Mouse (Mus musculus) megakaryocyte progenitor cell, adult 5-6 weeks (primary cell): ENCODE data around the gene Gck. TPM values are rescaled to one million over a fixed set of nuclear protein-coding genes. Genes with fewer than 3 reads are reported as not detected.
A peak's percentile ranks its signal among the peaks of the same experiment; 100 is the strongest.

Experiments used
- ATAC-seq: replicated peaks from 2 replicates; pipeline ENCODE4 v1.8.0; 2016; ENCODE audit warnings: mild to moderate bottlenecking, moderate TSS enrichment, inconsistent platforms; ENCODE audit not compliant: poor library complexity
- total RNA-seq, 2 experiments: library from RNA; stranded (forward) in 1 of 2; stranded (reverse) in 1 of 2; fragments of 157-497, 149-512 nt in 1 of 2; fragments of 200-1000 nt in 1 of 2; gene quantifications; 2 replicates each; pipeline versions ENCODE4 v1.2.3 to v1.2.4; 2015 to 2017

The Gck gene
- total RNA-seq (2015) (not detected in 2 replicates), total RNA-seq (2017) (not detected in 2 replicates)

- ATAC-seq = peak; percentile 93
These were observed at the start of gene Gck for GRCm38 (mm10) chr11:5949586-5950352. Gck (minus strand) TSS chr11:5950081.

- no peak for ATAC-seq
These were observed 48.6 kb upstream of the Gck start for GRCm38 (mm10) chr11:5998472-5998871.

- ATAC-seq = peak; percentile 81
These were observed 46.1 kb upstream of the Gck start for GRCm38 (mm10) chr11:5995989-5996388.

GRCm38 (mm10) chr11:5994880-5995279 is 45.0 kb upstream of the Gck start:
- no peak for ATAC-seq

- no peak for ATAC-seq
These were observed 44.3 kb upstream of the Gck start for GRCm38 (mm10) chr11:5994212-5994611.

- ATAC-seq = peak; percentile 83
These were observed 41.0 kb upstream of the Gck start for GRCm38 (mm10) chr11:5990910-5991309.

- no peak for ATAC-seq
These were observed 40.2 kb upstream of the Gck start for GRCm38 (mm10) chr11:5989954-5990593.

- no peak for ATAC-seq
These were observed 38.2 kb upstream of the Gck start for GRCm38 (mm10) chr11:5988126-5988525.

- no peak for ATAC-seq
These were observed 33.7 kb upstream of the Gck start for GRCm38 (mm10) chr11:5983629-5984028.

GRCm38 (mm10) chr11:5981323-5981722 is 31.4 kb upstream of the Gck start:
- no peak for ATAC-seq

- ATAC-seq = no peak
These were observed 30.7 kb upstream of the Gck start for GRCm38 (mm10) chr11:5980561-5980960.

- ATAC-seq = no peak
These were observed 30.2 kb upstream of the Gck start for GRCm38 (mm10) chr11:5980108-5980507.

- no peak for ATAC-seq
These were observed 29.2 kb upstream of the Gck start for GRCm38 (mm10) chr11:5979088-5979487.

GRCm38 (mm10) chr11:5976106-5976505 is 26.2 kb upstream of the Gck start:
- ATAC-seq = no peak

GRCm38 (mm10) chr11:5975068-5975467 is 25.2 kb upstream of the Gck start:
- ATAC-seq = no peak

- ATAC-seq = peak; percentile 65
These were observed 24.2 kb upstream of the Gck start for GRCm38 (mm10) chr11:5974053-5974452.

GRCm38 (mm10) chr11:5973151-5973550 is 23.3 kb upstream of the Gck start:
- ATAC-seq = no peak

- no peak for ATAC-seq
These were observed 21.3 kb upstream of the Gck start for GRCm38 (mm10) chr11:5971202-5971601.

- ATAC-seq = no peak
These were observed 18.3 kb upstream of the Gck start for GRCm38 (mm10) chr11:5968223-5968622.

GRCm38 (mm10) chr11:5966751-5967150 is 16.9 kb upstream of the Gck start:
- ATAC-seq = no peak

- ATAC-seq = no peak
These were observed 16.0 kb upstream of the Gck start for GRCm38 (mm10) chr11:5965865-5966264.

- ATAC-seq = no peak
These were observed 10.2 kb upstream of the Gck start for GRCm38 (mm10) chr11:5960051-5960450.
